Mouse (Mus musculus) right cerebral cortex, adult 18-20 months (tissue): Measurements from ENCODE around the gene Myh3.

ENCODE experiments used
- DNase-seq: peaks from one replicate; pipeline ENCODE4 v3.0.0; 2022; ENCODE audit warnings: mixed read lengths

The Myh3 gene

DNA sequence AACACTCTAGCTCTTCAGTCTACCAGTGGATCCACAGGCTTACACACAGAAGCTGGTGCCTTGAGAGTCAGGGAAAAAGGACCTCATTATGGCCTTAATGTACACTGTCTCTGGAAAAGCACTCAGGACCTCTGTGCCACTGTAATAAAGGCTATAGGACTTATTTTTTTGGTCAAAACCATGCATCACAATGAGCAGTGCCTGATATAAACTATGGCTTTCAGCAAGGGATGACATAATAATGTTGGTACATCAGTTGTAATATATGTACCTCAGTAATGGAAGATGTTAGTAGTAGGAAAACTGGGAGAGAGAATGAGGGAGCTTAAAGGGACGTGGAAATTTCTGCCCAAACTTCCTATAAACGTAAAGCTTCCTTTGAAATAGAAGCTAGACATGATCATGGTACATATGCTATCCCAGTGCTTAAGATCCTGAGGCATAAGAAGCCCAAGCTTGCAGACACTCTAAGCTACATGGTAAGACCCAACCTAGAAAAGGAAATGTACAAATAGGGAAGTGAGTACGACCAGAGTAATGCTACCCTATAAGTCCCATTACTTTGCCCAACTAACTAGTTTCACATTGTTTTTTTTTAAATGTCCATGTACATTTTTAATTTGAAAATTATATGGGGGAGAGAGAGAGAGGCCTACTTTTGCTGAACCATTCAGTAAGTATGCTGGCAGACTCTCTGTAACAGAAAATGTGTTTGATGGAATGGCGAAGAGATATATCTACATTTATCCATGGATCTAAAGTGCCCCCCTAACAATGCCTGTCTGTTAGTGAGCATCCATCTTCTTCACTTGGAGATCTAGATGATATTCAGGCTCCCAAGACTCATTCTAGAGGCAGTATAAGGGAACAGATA, 68.5 kb downstream of the Myh3 start:
- DNase-seq, result no peak

DNA sequence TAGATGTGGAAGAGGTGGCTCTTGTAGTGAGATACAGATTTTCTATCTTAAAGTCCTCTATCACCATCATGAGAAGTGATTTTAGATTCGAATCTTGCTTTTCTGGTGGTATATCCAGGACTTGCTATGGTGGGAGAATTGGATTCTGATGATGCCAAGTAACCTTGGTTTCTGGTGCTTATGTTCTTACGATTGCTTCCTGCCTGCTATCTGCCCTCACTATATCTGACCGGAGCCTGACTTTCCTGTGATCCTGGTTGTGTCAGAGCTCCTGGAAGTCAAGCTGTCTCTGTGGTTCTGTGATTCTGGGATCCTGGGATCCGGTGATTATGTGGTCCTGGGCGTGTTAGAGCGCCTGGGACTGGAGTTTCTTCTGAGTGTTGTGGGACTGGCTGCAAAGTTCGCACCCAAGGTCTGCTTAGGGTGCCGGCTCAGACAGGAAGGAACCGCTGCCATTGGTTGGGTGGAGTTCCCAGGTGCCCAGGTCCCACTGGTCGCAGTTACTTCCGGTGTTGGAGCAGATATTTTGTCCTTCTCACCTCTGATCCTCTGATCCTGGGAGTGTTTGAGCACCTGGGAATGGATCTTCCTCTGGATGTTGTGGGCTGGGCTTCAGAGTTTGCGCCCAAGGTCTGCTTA, 69.3 kb downstream of the Myh3 start:
- DNase-seq, result no peak

DNA sequence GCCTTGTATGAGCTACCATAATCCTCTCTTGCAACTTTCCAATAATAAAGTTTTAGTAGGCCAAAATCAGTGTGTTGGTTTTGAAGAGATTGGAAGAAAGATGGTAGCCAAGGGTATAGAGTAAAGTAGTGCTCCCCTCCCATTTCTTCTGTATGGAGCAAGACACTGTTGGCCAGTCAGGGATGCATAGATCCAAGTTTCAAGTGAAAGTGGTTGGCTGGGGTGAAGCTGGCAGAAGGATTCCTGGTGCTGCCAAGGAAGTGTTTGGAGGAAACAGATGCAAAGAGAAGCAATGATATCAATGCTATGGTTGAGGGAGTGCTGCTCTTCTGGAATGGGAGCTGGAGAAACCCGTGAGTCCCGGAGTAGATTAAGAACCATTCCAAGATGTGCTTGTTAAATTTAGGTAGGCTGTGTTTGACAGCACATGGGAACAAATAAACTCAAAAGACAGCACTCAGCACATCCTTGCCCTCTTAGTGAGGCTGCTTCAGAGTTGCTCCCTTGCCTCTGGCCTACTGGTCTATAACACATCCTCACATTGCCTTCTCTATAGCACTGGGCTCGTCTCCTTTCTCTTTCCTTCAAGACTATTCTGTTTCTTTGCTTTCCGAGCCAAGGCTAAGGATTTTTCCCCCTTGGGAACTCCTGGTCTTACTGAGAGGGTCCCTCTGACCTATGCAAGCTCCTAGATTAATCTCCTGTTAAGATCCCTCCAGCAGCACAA, 70.3 kb downstream of the Myh3 start:
- no peak for DNase-seq

DNA sequence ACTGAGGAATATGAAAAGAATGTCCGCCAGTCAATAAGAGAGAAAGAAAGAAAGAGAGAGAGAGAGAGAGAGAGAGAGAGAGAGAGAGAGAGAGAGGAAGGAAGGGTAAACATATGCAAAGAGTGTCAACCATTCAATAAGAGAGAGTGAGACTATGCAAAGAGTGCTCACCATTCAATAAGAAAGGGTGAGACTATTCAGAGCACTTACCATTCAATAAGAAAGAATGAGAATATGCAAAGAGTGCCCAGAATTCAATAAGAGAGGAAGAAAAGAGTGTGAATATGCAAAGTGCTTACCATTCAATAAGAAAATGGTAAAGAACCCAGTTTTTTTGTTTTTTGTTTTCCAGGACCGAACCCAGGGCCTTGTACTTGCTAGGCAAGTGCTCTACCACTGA, 72.1 kb downstream of the Myh3 start:
- no peak for DNase-seq

DNA sequence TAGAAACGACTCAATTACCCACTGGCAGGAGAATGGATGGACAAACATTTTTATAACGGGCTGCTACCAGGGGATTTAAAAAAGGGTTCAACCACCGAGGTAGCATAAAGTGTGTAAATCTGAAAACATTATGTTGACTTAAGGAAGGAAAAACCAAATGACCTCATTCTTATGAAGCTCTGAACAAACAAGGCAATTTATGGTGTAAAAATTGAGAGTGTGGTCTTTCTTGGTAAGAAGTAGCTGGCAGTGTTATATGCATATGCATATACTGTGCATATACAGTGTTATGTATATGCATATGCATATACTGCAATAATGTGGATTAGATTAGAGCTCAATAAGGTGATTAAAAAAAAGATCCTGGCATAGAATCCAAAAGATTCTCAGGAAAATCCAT, 73.1 kb downstream of the Myh3 start:
- DNase-seq, result no peak
